Mouse (Mus musculus): ENCODE results near the gene 4933402N03Rik.

4933402N03Rik gene

GRCm38 (mm10) chr7:131146214-131146613 lies at the start of gene 4933402N03Rik:
Gene 4933402N03Rik, minus strand, starts transcription at chr7:131146314.
- DNase-seq (ENCODE audit: low spot score) = no peak

- no peak for DNase-seq (ENCODE audit: low spot score)
These were observed 41.9 kb upstream of the 4933402N03Rik start for GRCm38 (mm10) chr7:131187996-131188395.

- DNase-seq (ENCODE audit: low spot score) = no peak
These were observed 40.9 kb upstream of the 4933402N03Rik start for GRCm38 (mm10) chr7:131187047-131187446.

GRCm38 (mm10) chr7:131184339-131184738 lies 38.2 kb upstream of the 4933402N03Rik start:
- DNase-seq (ENCODE audit: low spot score) = no peak

GRCm38 (mm10) chr7:131182685-131183084 lies 36.6 kb upstream of the 4933402N03Rik start:
- no peak for DNase-seq (ENCODE audit: low spot score)

- no peak for DNase-seq (ENCODE audit: low spot score)
These were observed 28.0 kb upstream of the 4933402N03Rik start, which contains the start of gene 5430419D17Rik for GRCm38 (mm10) chr7:131174121-131174520. Gene 5430419D17Rik, plus strand, starts transcription at chr7:131174402.

- DNase-seq (ENCODE audit: low spot score) = no peak
These were observed 23.0 kb upstream of the 4933402N03Rik start for GRCm38 (mm10) chr7:131169099-131169498.

- DNase-seq (ENCODE audit: low spot score) = no peak
These were observed 21.7 kb upstream of the 4933402N03Rik start for GRCm38 (mm10) chr7:131167771-131168170.

- no peak for DNase-seq (ENCODE audit: low spot score)
These were observed 16.1 kb upstream of the 4933402N03Rik start for GRCm38 (mm10) chr7:131162251-131162650.

- DNase-seq (ENCODE audit: low spot score) = no peak
These were observed 6.9 kb upstream of the 4933402N03Rik start for GRCm38 (mm10) chr7:131153044-131153443.

- no peak for DNase-seq (ENCODE audit: low spot score)
These were observed 4.1 kb upstream of the 4933402N03Rik start for GRCm38 (mm10) chr7:131150179-131150578.

- DNase-seq (ENCODE audit: low spot score) = no peak
These were observed 12.9 kb downstream of the 4933402N03Rik start for GRCm38 (mm10) chr7:131133181-131133580.

- no peak for DNase-seq (ENCODE audit: low spot score)
These were observed 16.1 kb downstream of the 4933402N03Rik start for GRCm38 (mm10) chr7:131130021-131130420.

- DNase-seq (ENCODE audit: low spot score) = no peak
These were observed 23.8 kb downstream of the 4933402N03Rik start for GRCm38 (mm10) chr7:131122210-131122807.

- DNase-seq (ENCODE audit: low spot score) = no peak
These were observed 31.7 kb downstream of the 4933402N03Rik start for GRCm38 (mm10) chr7:131114434-131114833.

GRCm38 (mm10) chr7:131113676-131114075 lies 32.4 kb downstream of the 4933402N03Rik start:
- DNase-seq (ENCODE audit: low spot score) = no peak

- DNase-seq (ENCODE audit: low spot score) = no peak
These were observed 33.6 kb downstream of the 4933402N03Rik start for GRCm38 (mm10) chr7:131112486-131112885.

Measured in ovary, adult 18-20 months (tissue).